Comparison of ENCODE assay signal across 8 mouse cellular contexts in the genomic region with DNA sequence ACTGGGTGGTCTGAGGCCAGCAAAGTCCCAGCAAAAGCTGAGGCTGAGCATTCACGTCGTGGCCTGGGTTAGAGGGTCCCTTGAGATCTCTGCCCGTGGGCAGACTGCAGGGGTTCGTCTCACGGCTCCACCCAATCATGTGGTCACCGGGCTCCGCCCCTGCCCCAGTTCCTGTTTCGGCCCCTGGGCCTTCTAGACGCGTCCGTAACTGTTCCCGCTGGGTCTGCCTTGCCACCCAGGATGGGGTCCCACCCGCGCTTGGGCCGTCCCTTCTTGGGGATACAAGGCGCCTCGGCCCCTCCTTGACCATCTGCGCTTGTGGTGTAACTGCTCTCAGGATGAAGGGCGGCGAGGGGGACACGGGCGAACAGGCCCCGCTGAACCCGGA. TPM values are rescaled to one million over a fixed set of nuclear protein-coding genes. Genes with fewer than 3 reads are reported as not detected.
DNase-seq lines count a peak whose midpoint lies in the region; ATAC-seq and TF ChIP-seq lines count a peak whose summit lies in the region.

A gene (plus strand): TSS at position 165 of the 388 bp plus-strand sequence.

- peak; percentile 75 for DNase-seq in CD4-positive helper T cell, adult 2 months (ENCODE audit: low read depth, low spot score)
- peak; percentile 81 for DNase-seq in brain, embryonic 14.5 days (ENCODE audit: low read depth)
- peak; percentile 77 for DNase-seq in forebrain, embryonic 10.5 days (ENCODE audit: extremely low spot score, low spot score)
- peak; percentile 94 for DNase-seq in kidney, postnatal 14 days
- DNase-seq in neural tube, embryonic 11.5 days (ENCODE audit: low spot score) = peak; percentile 78
- DNase-seq in telencephalon, adult 2 months (ENCODE audit: low read depth, low spot score) = peak; percentile 66

- H3K4me1 ChIP-seq in forebrain, embryonic 10.5 days = peaks cover 41% of the 10 kb centered on the region
- H3K4me1 ChIP-seq in heart, embryonic 14.5 days (ENCODE audit: control insufficient read depth in 2 of 2, insufficient read depth in 2 of 2, low read length in 2 of 2) = peaks cover 8 to 12% of the 10 kb centered on the region in 2 experiments
- peaks cover 84% of the 10 kb centered on the region for H3K4me1 ChIP-seq in liver, embryonic 15.5 days (replicated peaks)
- H3K4me1 ChIP-seq in neural tube, embryonic 11.5 days (ENCODE audit: control insufficient read depth, insufficient read depth, low read length) = peaks cover 13% of the 10 kb centered on the region

- no peaks in the 10 kb centered on the region for H3K27me3 ChIP-seq in forebrain, embryonic 10.5 days (ENCODE audit: poor library complexity, severe bottlenecking)
- no peaks in the 10 kb centered on the region for H3K27me3 ChIP-seq in heart, embryonic 14.5 days (ENCODE audit: control insufficient read depth, insufficient read depth, low read length)
- no peaks in the 10 kb centered on the region for H3K27me3 ChIP-seq in liver, embryonic 15.5 days
- no peaks in the 10 kb centered on the region for H3K27me3 ChIP-seq in neural tube, embryonic 11.5 days (ENCODE audit: control insufficient read depth, insufficient read depth, low read length)

- peak within 1 kb of the TSS; percentile 93 for H3K4me2 ChIP-seq in heart, embryonic 14.5 days (ENCODE audit: low read length)
- peak within 1 kb of the TSS; percentile 93 for H3K4me2 ChIP-seq in liver, embryonic 15.5 days
- H3K4me2 ChIP-seq in neural tube, embryonic 11.5 days (ENCODE audit: low read depth) = peak within 1 kb of the TSS; percentile 88

- TF ChIP-seq CTCF in brain, embryonic 14.5 days (IDR thresholded peaks at IDR 0.05; ENCODE audit: borderline replicate concordance, extremely low read depth, insufficient read depth, insufficient read length) = no peak

- H3K4me3 ChIP-seq in forebrain, embryonic 10.5 days = peak within 1 kb of the TSS; percentile 65
- H3K4me3 ChIP-seq in heart, embryonic 14.5 days (ENCODE audit: control insufficient read depth in 1 of 2, insufficient read depth in 1 of 2, low read depth in 1 of 2, low read length in 2 of 2) = peak within 1 kb of the TSS; percentile 69 to 90
- peak within 1 kb of the TSS; percentile 72 for H3K4me3 ChIP-seq in liver, embryonic 15.5 days (replicated peaks)
- peak within 1 kb of the TSS; percentile 45 for H3K4me3 ChIP-seq in neural tube, embryonic 11.5 days (ENCODE audit: low read depth, low read length)

- no peaks in the 10 kb centered on the region for H3K9me3 ChIP-seq in forebrain, embryonic 10.5 days
- no peaks in the 10 kb centered on the region for H3K9me3 ChIP-seq in heart, embryonic 14.5 days (ENCODE audit: control insufficient read depth, low read length)
- no peaks in the 10 kb centered on the region for H3K9me3 ChIP-seq in liver, embryonic 15.5 days (replicated peaks)
- no peaks in the 10 kb centered on the region for H3K9me3 ChIP-seq in neural tube, embryonic 11.5 days (ENCODE audit: control insufficient read depth, low read length)

- TF ChIP-seq POLR2A in brain, embryonic 14.5 days (IDR thresholded peaks at IDR 0.05; ENCODE audit: borderline replicate concordance, extremely low read depth, insufficient read depth, insufficient read length, poor library complexity, severe bottlenecking) = no peak

- H3K9ac ChIP-seq in heart, embryonic 14.5 days (ENCODE audit: low read length) = peak within 1 kb of the TSS; percentile 87
- peak within 1 kb of the TSS; percentile 79 for H3K9ac ChIP-seq in liver, embryonic 15.5 days
- peak within 1 kb of the TSS; percentile 77 for H3K9ac ChIP-seq in neural tube, embryonic 11.5 days (ENCODE audit: low read length)

- peak; percentile 77 for ATAC-seq in heart, embryonic 14.5 days (ENCODE audit: insufficient number of reproducible peaks, insufficient read depth, low FRiP score, low read depth)
- ATAC-seq in liver, embryonic 15.5 days (ENCODE audit: insufficient read depth) = peak; percentile 16
- ATAC-seq in neural tube, embryonic 11.5 days (ENCODE audit: insufficient read depth, low FRiP score, low TSS enrichment) = peak; percentile 69

- H3K27ac ChIP-seq in forebrain, embryonic 10.5 days = peak within 1 kb of the TSS; percentile 90
- H3K27ac ChIP-seq in heart, embryonic 14.5 days (replicated peaks in 1 of 2; ENCODE audit: control insufficient read depth in 1 of 2, insufficient read depth in 1 of 2, low read depth in 2 of 2, low read length in 2 of 2) = peak within 1 kb of the TSS; percentile 84 to 85
- peak within 1 kb of the TSS; percentile 97 for H3K27ac ChIP-seq in liver, embryonic 15.5 days (replicated peaks)
- H3K27ac ChIP-seq in neural tube, embryonic 11.5 days (ENCODE audit: low read depth, low read length) = peak within 1 kb of the TSS; percentile 53

- WGBS in forebrain, embryonic 10.5 days = under 1% methylated on average over 24 of the region's 24 CpGs
- WGBS in heart, embryonic 14.5 days = 0% methylated on average over 24 of the region's 24 CpGs
- WGBS in liver, embryonic 15.5 days (ENCODE audit: insufficient replicate concordance) = 0% methylated on average over 24 of the region's 24 CpGs
- under 1% methylated on average over 24 of the region's 24 CpGs for WGBS in neural tube, embryonic 11.5 days

- H3K36me3 ChIP-seq in forebrain, embryonic 10.5 days (replicated peaks) = peaks cover 42% of the 10 kb centered on the region
- H3K36me3 ChIP-seq in heart, embryonic 14.5 days (ENCODE audit: control insufficient read depth, insufficient read depth, low read length) = peaks cover 36% of the 10 kb centered on the region
- H3K36me3 ChIP-seq in liver, embryonic 15.5 days (replicated peaks) = no peaks in the 10 kb centered on the region; the same call in 1 of the 2 replicates
- peaks cover 17% of the 10 kb centered on the region for H3K36me3 ChIP-seq in neural tube, embryonic 11.5 days (ENCODE audit: control insufficient read depth, insufficient read depth, low read length)

RNA-seq across cellular contexts. Expression of the gene that starts here (rescaled TPM):
- polyA plus RNA-seq in brain, embryonic 14.5 days (2012; rRNA removed) = 9.3 and 11.2 TPM in 2 replicates
- polyA plus RNA-seq in forebrain, embryonic 10.5 days (2016; fragmentation: Nextera tagmentation; extraction: Ambion mirVana) = 8.4 and 9.8 TPM in 2 replicates
- polyA plus RNA-seq in heart, embryonic 14.5 days (2014; fragmentation: Nextera tagmentation; extraction: Ambion mirVana) = 15.7 and 17.7 TPM in 2 replicates
- polyA plus RNA-seq in liver, embryonic 15.5 days (2015; fragmentation: Nextera tagmentation; extraction: Ambion mirVana) = 11.0 and 13.1 TPM in 2 replicates
- polyA plus RNA-seq in neural tube, embryonic 11.5 days (2014; fragmentation: Nextera tagmentation; extraction: Ambion mirVana) = 5.5 and 6.5 TPM in 2 replicates

Comparison
In these comparisons a context has a peak if more than half of its experiments do, and no peak if none do; other contexts are left out.
1. Peak in every context shown above with its lines: DNase-seq, ATAC-seq, H3K4me3 ChIP-seq and H3K27ac ChIP-seq.
2. ATAC-seq: peak in every context shown above with its lines; median percentile 77 in heart, embryonic 14.5 days; 69 in neural tube, embryonic 11.5 days; 16 in liver, embryonic 15.5 days.